Mouse (Mus musculus) liver, postnatal 0 days (tissue): ENCODE results near the gene Klhdc7b. TPM values are rescaled to one million over a fixed set of nuclear protein-coding genes. Genes with fewer than 3 reads are reported as not detected.
"Not testable (repeated sequence)": the region's sequence is repeated elsewhere in the genome, so short reads cannot be mapped to it uniquely, and the experiment has no call there.

Source experiments
- ATAC-seq: fragments of 200-750 bp; cut with Nextera tagmentation; 2 replicates; pipeline ENCODE4 v1.8.0; 2017; ENCODE audit warnings: mild to moderate bottlenecking, moderate library complexity
- DNase-seq: peaks from one replicate; pipeline ENCODE4 v3.0.0-alpha.2; 2016
- H3K27ac ChIP-seq: fragments of 300-500 bp; sonication (generic); 2 replicates; pipeline ENCODE4 v1.5.1; 2014; ENCODE audit warnings: antibody characterized with exemption, moderate library complexity, mild to moderate bottlenecking, low read depth
- H3K27me3 ChIP-seq: fragments of 300-500 bp; sonication (generic); 2 replicates; pipeline ENCODE4 v1.6.1; 2014; ENCODE audit warnings: low read length, control low read depth, mixed read lengths; ENCODE audit not compliant: insufficient read depth
- H3K36me3 ChIP-seq: fragments of 300-500 bp; sonication (generic); replicated peaks from 2 replicates; pipeline ENCODE4 v1.6.1; 2014; ENCODE audit warnings: mild to moderate bottlenecking, control low read depth, low read length, moderate library complexity, mixed read lengths; ENCODE audit not compliant: insufficient read depth
- H3K4me1 ChIP-seq: fragments of 300-500 bp; sonication (generic); 2 replicates; pipeline ENCODE4 v1.6.1; 2014; ENCODE audit warnings: antibody characterized with exemption, mild to moderate bottlenecking, control low read depth; ENCODE audit not compliant: insufficient read depth
- H3K4me2 ChIP-seq: fragments of 300-500 bp; sonication (generic); 2 replicates; pipeline ENCODE4 v1.6.1; 2014; ENCODE audit warnings: low read depth, mild to moderate bottlenecking, low read length, moderate library complexity, mixed read lengths
- H3K4me3 ChIP-seq: fragments of 300-500 bp; sonication (generic); 2 replicates; pipeline ENCODE4 v1.5.1; 2014; ENCODE audit warnings: low read depth, low read length
- H3K9ac ChIP-seq: fragments of 300-500 bp; sonication (generic); replicated peaks from 2 replicates; pipeline ENCODE4 v1.6.1; 2014; ENCODE audit warnings: mild to moderate bottlenecking, moderate library complexity
- H3K9me3 ChIP-seq: fragments of 300-500 bp; sonication (generic); 2 replicates; pipeline ENCODE4 v1.6.1; 2016; ENCODE audit warnings: mild to moderate bottlenecking, control low read depth, low read length, mixed read lengths
- CTCF ChIP-seq: sonication (generic); IDR thresholded peaks from 2 replicates; pipeline ENCODE4 v1.5.1; 2016; ENCODE audit warnings: antibody characterized with exemption, low read depth
- EP300 ChIP-seq: IDR thresholded peaks from 2 replicates; pipeline ENCODE4 v1.6.1; 2016; ENCODE audit warnings: antibody characterized with exemption, low read depth, mild to moderate bottlenecking
- WGBS: fragments of 180-500 bp; shearing (Covaris S2); extraction: QIAGEN DNeasy Blood & Tissue Kit; methylation state at CpG from one replicate; pipeline ENCODE4 v1.1.7; 2014; ENCODE audit not compliant: insufficient replicate concordance; 5-methylcytosine and 5-hydroxymethylcytosine counted together
- polyA plus RNA-seq: library from polyadenylated mRNA; unstranded; fragments of >200 nt; fragmentation: Nextera tagmentation; extraction: Ambion mirVana; gene quantifications from 2 replicates; pipeline ENCODE4 v1.2.1, GENCODE M21; 2015

Klhdc7b gene
- polyA plus RNA-seq, 1 experiment from 2014 or later, result not detected

- H3K36me3 ChIP-seq, result peaks cover 19% of the 10 kb centered on the region
- DNase-seq (no peak), ATAC-seq (no peak)
- no peaks in the 10 kb centered on the region for H3K9me3 ChIP-seq
- H3K4me1 ChIP-seq, result peaks cover 15% of the 10 kb centered on the region
- H3K27ac ChIP-seq, result peak overlapping the region; percentile 100; the same call in 1 of the 2 replicates
- TF ChIP-seq EP300 (no peak), CTCF (no peak)
- no peaks in the 10 kb centered on the region for H3K27me3 ChIP-seq
- H3K4me3 ChIP-seq, result peak overlapping the region; percentile 92
- WGBS, result 86% methylated on average over 19 of the region's 19 CpGs
- peak overlapping the region; percentile 97; the same call in 1 of the 2 replicates for H3K9ac ChIP-seq
- H3K4me2 ChIP-seq, result peak overlapping the region; percentile 97
Measured at GRCm38 (mm10) chr15:89428136-89428790, 43.5 kb downstream of the Klhdc7b start.

- ATAC-seq (no peak), DNase-seq (no peak)
- peak overlapping the region; percentile 92 for H3K4me3 ChIP-seq
- H3K27ac ChIP-seq, result peak overlapping the region; percentile 100
- peaks cover 15% of the 10 kb centered on the region for H3K4me1 ChIP-seq
- TF ChIP-seq CTCF (no peak), EP300 (no peak)
- 11% methylated on average over 20 of the region's 22 CpGs for WGBS
- H3K9ac ChIP-seq, result peak overlapping the region; percentile 97
- no peaks in the 10 kb centered on the region for H3K9me3 ChIP-seq
- peaks cover 19% of the 10 kb centered on the region for H3K36me3 ChIP-seq
- H3K27me3 ChIP-seq, result no peaks in the 10 kb centered on the region
- H3K4me2 ChIP-seq, result peak overlapping the region; percentile 97
Measured at GRCm38 (mm10) chr15:89428821-89429351, 44.2 kb downstream of the Klhdc7b start.

GRCm38 (mm10) chr15:89429352-89430221 lies 44.9 kb downstream of the Klhdc7b start, which contains the start of the genes C730034F03Rik, Gm44502 and Chkb:
TSS of gene C730034F03Rik (plus strand) at chr15:89429589.
TSS of gene Gm44502 (minus strand) at chr15:89429696.
TSS of gene Chkb (minus strand) at chr15:89429908.
- WGBS, result under 1% methylated on average over 69 of the region's 70 CpGs
- Histone ChIP-seq H3K4me2 (peak within 1 kb of the TSS; percentile 97), H3K4me1 (peaks cover 15% of the 10 kb centered on the region), H3K9me3 (no peaks in the 10 kb centered on the region), H3K27ac (peak within 1 kb of the TSS; percentile 100), H3K36me3 (peaks cover 19% of the 10 kb centered on the region), H3K27me3 (no peaks in the 10 kb centered on the region), H3K4me3 (peak within 1 kb of the TSS; percentile 92), H3K9ac (peak within 1 kb of the TSS; percentile 97)
- peak; percentile 69; the same call in 1 of the 2 replicates for TF ChIP-seq EP300
- TF ChIP-seq CTCF, result no peak
- ATAC-seq (peak; percentile 89), DNase-seq (peak; percentile 95)

GRCm38 (mm10) chr15:89430341-89430740 lies 45.6 kb downstream of the Klhdc7b start:
- Histone ChIP-seq H3K36me3 (peaks cover 19% of the 10 kb centered on the region), H3K27ac (peak overlapping the region; percentile 100), H3K9me3 (no peaks in the 10 kb centered on the region), H3K4me2 (peak overlapping the region; percentile 97), H3K9ac (peak overlapping the region; percentile 97), H3K4me1 (peaks cover 15% of the 10 kb centered on the region), H3K27me3 (no peaks in the 10 kb centered on the region), H3K4me3 (peak overlapping the region; percentile 92)
- ATAC-seq (no peak), DNase-seq (no peak)
- TF ChIP-seq EP300 (no peak), CTCF (peak; percentile 22)
- WGBS, result 32% methylated on average over 6 of the region's 6 CpGs

GRCm38 (mm10) chr15:89430771-89431170 lies 46.1 kb downstream of the Klhdc7b start:
- ATAC-seq, H3K27me3 ChIP-seq, DNase-seq, H3K9me3 ChIP-seq: not testable (repeated sequence)
- Histone ChIP-seq H3K27ac (peak overlapping the region; percentile 100), H3K4me1 (peaks cover 15% of the 10 kb centered on the region), H3K9ac (peak overlapping the region; percentile 34), H3K36me3 (peaks cover 18% of the 10 kb centered on the region), H3K4me2 (peak overlapping the region; percentile 97), H3K4me3 (peak overlapping the region; percentile 92)
- WGBS, result 56% methylated on average over 6 of the region's 9 CpGs

GRCm38 (mm10) chr15:89431271-89431670 lies 46.6 kb downstream of the Klhdc7b start:
- Histone ChIP-seq H3K9me3 (no peaks in the 10 kb centered on the region), H3K36me3 (peaks cover 14% of the 10 kb centered on the region), H3K27me3 (no peaks in the 10 kb centered on the region), H3K4me1 (peaks cover 15% of the 10 kb centered on the region), H3K4me2 (peak overlapping the region; percentile 97), H3K9ac (peak overlapping the region; percentile 34), H3K27ac (peak overlapping the region; percentile 100), H3K4me3 (0 out of 2 replicates have a peak overlapping the region, but pooled peaks have one; percentile 92)
- TF ChIP-seq EP300, result no peak
- TF ChIP-seq CTCF, result no peak
- WGBS, result 58% methylated on average over 3 of the region's 3 CpGs
- ATAC-seq, result no peak
- DNase-seq, result no peak
